Mouse (Mus musculus) intestine, embryonic 14.5 days (tissue): Measurements from ENCODE around the gene Pop5. TPM values are rescaled to one million over a fixed set of nuclear protein-coding genes. Genes with fewer than 3 reads are reported as not detected.

Experiments
- ATAC-seq: fragments of 200-750 bp; cut with Nextera tagmentation; replicated peaks from 2 replicates; pipeline ENCODE4 v1.8.0; 2017; ENCODE audit warnings: low read depth, moderate number of reproducible peaks, moderate TSS enrichment, moderate library complexity; ENCODE audit not compliant: low FRiP score, low TSS enrichment
- DNase-seq: peaks from one replicate; pipeline ENCODE4 v3.0.0-alpha.2; 2018; ENCODE audit warnings: low spot score
- H3K27ac ChIP-seq: fragments of 300-500 bp; sonication (generic); 2 replicates; pipeline ENCODE4 v1.5.1; 2014; ENCODE audit warnings: low read depth, mild to moderate bottlenecking, control low read depth
- H3K27me3 ChIP-seq: fragments of 300-500 bp; sonication (generic); replicated peaks from 2 replicates; pipeline ENCODE4 v1.6.1; 2014; ENCODE audit warnings: low read length, control low read depth; ENCODE audit not compliant: control insufficient read depth, insufficient read depth
- H3K36me3 ChIP-seq: fragments of 300-500 bp; sonication (generic); 2 replicates; pipeline ENCODE4 v1.6.1; 2014; ENCODE audit warnings: low read length, control low read depth; ENCODE audit not compliant: control insufficient read depth, insufficient read depth
- H3K4me1 ChIP-seq: fragments of 300-500 bp; sonication (generic); replicated peaks from 2 replicates; pipeline ENCODE4 v1.6.1; 2014; ENCODE audit warnings: low read length, control low read depth, mixed read lengths; ENCODE audit not compliant: control insufficient read depth, insufficient read depth
- H3K4me2 ChIP-seq: fragments of 300-500 bp; sonication (generic); 2 replicates; pipeline ENCODE4 v1.6.1; 2014; ENCODE audit warnings: low read length
- H3K4me3 ChIP-seq: fragments of 300-500 bp; sonication (generic); 2 replicates; pipeline ENCODE4 v1.5.1; 2014; ENCODE audit warnings: low read depth, low read length, control low read depth, mixed read lengths
- H3K9ac ChIP-seq: fragments of 300-500 bp; sonication (generic); 2 replicates; pipeline ENCODE4 v1.6.1; 2014; ENCODE audit warnings: mild to moderate bottlenecking, low read length
- H3K9me3 ChIP-seq: fragments of 300-500 bp; sonication (generic); 2 replicates; pipeline ENCODE4 v1.6.1; 2016; ENCODE audit warnings: low read length, control low read depth; ENCODE audit not compliant: control insufficient read depth
- WGBS: fragments of 180-500 bp; shearing (Covaris S2); extraction: QIAGEN DNeasy Blood & Tissue Kit; methylation state at CpG from one replicate; pipeline ENCODE4 v1.1.7; 2014; 5-methylcytosine and 5-hydroxymethylcytosine counted together
- polyA plus RNA-seq: library from polyadenylated mRNA; unstranded; fragments of >200 nt; fragmentation: Nextera tagmentation; extraction: Ambion mirVana; gene quantifications from 2 replicates; pipeline ENCODE4 v1.2.1, GENCODE M21; 2014

Gene Pop5
- polyA plus RNA-seq, 1 experiment from 2014 or later = 140 TPM

GRCm38 (mm10) chr5:115193669-115194625 is 41.7 kb upstream of the Pop5 start, which contains the start of gene Cabp1:
Gene Cabp1, minus strand, starts transcription at chr5:115194381.
- H3K27me3 ChIP-seq = peaks cover 59% of the 10 kb centered on the region
- under 1% methylated on average over 105 of the region's 116 CpGs for WGBS
- H3K36me3 ChIP-seq = no peaks in the 10 kb centered on the region
- peak within 1 kb of the TSS; percentile 23; the same call in 1 of the 2 replicates for H3K9ac ChIP-seq
- H3K4me1 ChIP-seq = peaks cover 7% of the 10 kb centered on the region
- H3K9me3 ChIP-seq = no peaks in the 10 kb centered on the region
- peak within 1 kb of the TSS; percentile 100 for H3K4me2 ChIP-seq
- ATAC-seq = peak; percentile 41; the same call in 1 of the 2 replicates
- peak; percentile 83 for DNase-seq
- H3K4me3 ChIP-seq = peak within 1 kb of the TSS; percentile 52
- no peak within 1 kb of the TSS for H3K27ac ChIP-seq

- 5% methylated on average over 12 of the region's 12 CpGs for WGBS
- Histone ChIP-seq H3K4me2 (peak overlapping the region; percentile 100), H3K4me3 (peak overlapping the region; percentile 52), H3K27me3 (peaks cover 56% of the 10 kb centered on the region), H3K9me3 (no peaks in the 10 kb centered on the region), H3K36me3 (no peaks in the 10 kb centered on the region), H3K27ac (no peak overlapping the region), H3K9ac (no peak overlapping the region), H3K4me1 (peaks cover 7% of the 10 kb centered on the region)
- no peak; the same call in 1 of the 2 replicates for ATAC-seq
- no peak for DNase-seq
Measured at GRCm38 (mm10) chr5:115194626-115195221, 40.9 kb upstream of the Pop5 start.

DNA sequence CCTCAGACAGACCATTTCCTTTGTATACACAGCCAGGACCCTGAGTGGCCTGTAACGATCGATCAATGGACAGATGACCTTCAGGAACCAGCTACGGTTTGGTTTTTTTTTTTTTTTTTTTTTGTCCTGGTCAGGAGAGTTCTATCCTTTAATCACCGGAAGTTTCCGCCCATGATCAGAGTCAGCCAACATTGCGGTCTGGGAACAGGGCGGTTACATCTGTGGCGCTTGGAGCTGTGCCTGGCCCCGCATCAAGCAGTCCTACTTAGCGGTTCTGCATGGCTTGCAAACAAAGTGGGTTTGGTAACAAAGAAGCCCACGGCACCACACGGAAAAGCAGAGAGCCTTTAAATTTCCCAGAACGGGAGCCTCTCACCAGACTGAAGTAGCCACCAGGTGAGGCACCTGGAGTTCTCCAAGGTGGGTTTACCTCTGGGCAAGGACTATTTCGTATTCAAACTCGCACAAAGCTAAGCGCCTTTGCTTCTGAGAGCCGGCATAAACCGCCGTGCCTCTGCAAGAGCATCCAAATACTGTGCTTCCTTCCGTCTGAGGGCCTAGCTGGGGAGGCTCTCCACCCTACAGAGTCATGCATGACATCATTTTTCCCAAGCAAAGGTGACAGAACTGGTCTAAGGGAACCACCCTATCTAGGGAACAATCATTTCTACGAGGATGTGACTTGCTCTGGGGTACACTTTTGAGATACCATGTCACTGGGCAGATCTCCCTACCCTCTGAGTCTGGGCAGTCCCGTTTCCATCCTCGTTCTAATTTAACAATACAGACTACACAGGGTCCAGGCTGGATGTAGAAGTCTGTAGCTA is 31.7 kb upstream of the Pop5 start:
- H3K9ac ChIP-seq = peak overlapping the region; percentile 48
- no peak; the same call in 1 of the 2 replicates for ATAC-seq

GRCm38 (mm10) chr5:115204562-115205311 is 30.9 kb upstream of the Pop5 start:
- H3K27ac ChIP-seq = peak overlapping the region; percentile 22; the same call in 1 of the 2 replicates
- WGBS = 2% methylated on average over 31 of the region's 31 CpGs

More for the DNA sequence above, 31.7 kb upstream of the Pop5 start:
- Histone ChIP-seq H3K4me3 (peak overlapping the region; percentile 27), H3K9me3 (no peaks in the 10 kb centered on the region), H3K27ac (0 out of 2 replicates have a peak overlapping the region, but pooled peaks have one; percentile 22), H3K4me1 (peaks cover 16% of the 10 kb centered on the region; the same call in 1 of the 2 replicates), H3K36me3 (no peaks in the 10 kb centered on the region), H3K4me2 (peak overlapping the region; percentile 55), H3K27me3 (peaks cover 5% of the 10 kb centered on the region; the same call in 1 of the 2 replicates)
- no peak for DNase-seq
- WGBS = 14% methylated on average over 23 of the region's 23 CpGs

GRCm38 (mm10) chr5:115207244-115207643 is 28.4 kb upstream of the Pop5 start:
- Histone ChIP-seq H3K4me3 (no peak overlapping the region), H3K4me2 (no peak overlapping the region), H3K9ac (no peak overlapping the region), H3K4me1 (peaks cover 16% of the 10 kb centered on the region; the same call in 1 of the 2 replicates), H3K27me3 (peaks cover 5% of the 10 kb centered on the region; the same call in 1 of the 2 replicates), H3K9me3 (no peaks in the 10 kb centered on the region), H3K27ac (no peak overlapping the region), H3K36me3 (no peaks in the 10 kb centered on the region)
- ATAC-seq (no peak), DNase-seq (no peak)
- 57% methylated on average over 5 of the region's 5 CpGs for WGBS

More at GRCm38 (mm10) chr5:115204562-115205311, 30.9 kb upstream of the Pop5 start:
- Histone ChIP-seq H3K27me3 (peaks cover 5% of the 10 kb centered on the region; the same call in 1 of the 2 replicates), H3K36me3 (no peaks in the 10 kb centered on the region), H3K9me3 (no peaks in the 10 kb centered on the region), H3K4me3 (peak overlapping the region; percentile 27), H3K4me2 (peak overlapping the region; percentile 55), H3K9ac (peak overlapping the region; percentile 48), H3K4me1 (peaks cover 16% of the 10 kb centered on the region; the same call in 1 of the 2 replicates)
- ATAC-seq (peak; percentile 85), DNase-seq (peak; percentile 79)

- DNase-seq (no peak), ATAC-seq (no peak)
- Histone ChIP-seq H3K9me3 (no peaks in the 10 kb centered on the region), H3K4me1 (peaks cover 16% of the 10 kb centered on the region; the same call in 1 of the 2 replicates), H3K27ac (no peak overlapping the region), H3K27me3 (peaks cover 5% of the 10 kb centered on the region; the same call in 1 of the 2 replicates), H3K36me3 (no peaks in the 10 kb centered on the region), H3K4me2 (no peak overlapping the region), H3K9ac (no peak overlapping the region), H3K4me3 (no peak overlapping the region)
- WGBS = 14% methylated on average over 11 of the region's 16 CpGs
Measured at GRCm38 (mm10) chr5:115207892-115208291, 27.7 kb upstream of the Pop5 start.

GRCm38 (mm10) chr5:115208601-115209000 is 27.0 kb upstream of the Pop5 start:
- 48% methylated on average over 5 of the region's 5 CpGs for WGBS
- H3K4me1 ChIP-seq = peaks cover 15% of the 10 kb centered on the region; the same call in 1 of the 2 replicates
- no peak overlapping the region for H3K4me2 ChIP-seq
- ATAC-seq = no peak
- no peak overlapping the region for H3K27ac ChIP-seq
- DNase-seq = no peak
- H3K9ac ChIP-seq = no peak overlapping the region
- no peaks in the 10 kb centered on the region for H3K36me3 ChIP-seq
- H3K4me3 ChIP-seq = no peak overlapping the region
- H3K27me3 ChIP-seq = peaks cover 5% of the 10 kb centered on the region; the same call in 1 of the 2 replicates
- no peaks in the 10 kb centered on the region for H3K9me3 ChIP-seq
